Mouse (Mus musculus) erythroblast, embryonic 14.5 days (primary cell): ENCODE data around the gene Sh3d21.

Source experiments
- GATA1 ChIP-seq: IDR thresholded peaks from 2 replicates; pipeline ENCODE4 v1.6.1; 2012; ENCODE audit warnings: low read length, inconsistent platforms, mixed read lengths
- TAL1 ChIP-seq: IDR thresholded peaks from 3 replicates; pipeline ENCODE4 v1.6.1; 2012; ENCODE audit warnings: low read length, inconsistent platforms, mixed read lengths

DNA sequence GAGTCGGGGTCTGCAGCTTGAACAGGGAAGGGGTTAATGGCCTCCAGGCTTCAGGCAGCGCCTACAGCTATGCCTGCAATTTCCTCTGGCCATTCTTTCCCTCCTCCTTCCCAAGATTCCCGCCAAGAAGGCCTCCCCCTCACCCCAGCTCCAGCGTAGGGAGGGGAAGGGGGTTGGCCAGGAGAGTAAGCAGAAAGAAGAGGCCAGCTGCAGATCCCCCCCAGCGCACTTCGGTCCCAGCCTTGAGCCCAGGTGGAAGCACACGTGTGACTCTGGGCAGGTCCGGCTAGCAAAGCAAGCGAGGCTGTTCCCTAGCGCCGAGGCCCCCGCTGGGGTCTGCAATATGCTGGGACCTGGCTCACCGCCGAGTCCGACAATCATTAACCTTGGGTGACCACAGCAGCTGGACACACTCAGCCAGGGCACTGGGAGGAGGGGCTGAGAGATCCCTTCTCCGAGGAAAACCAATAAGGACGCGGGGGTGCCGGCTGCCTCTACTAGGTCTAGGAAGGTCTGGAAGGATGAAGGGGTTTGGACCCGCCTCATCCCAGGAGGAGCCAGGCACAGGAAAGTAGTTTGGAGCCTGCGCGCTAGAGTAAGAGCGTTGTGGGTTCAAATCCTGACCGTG, 15.6 kb downstream of the Sh3d21 start, which contains the start of gene Eva1b:
- TF ChIP-seq TAL1 (no peak), GATA1 (no peak)
